Mouse (Mus musculus): ENCODE data around the gene Atad2b. TPM values are rescaled to one million over a fixed set of nuclear protein-coding genes. Genes with fewer than 3 reads are reported as not detected.

Gene Atad2b
- total RNA-seq, 1 experiment, result 22.4 TPM

GRCm38 (mm10) chr12:4911716-4912115, 5.4 kb upstream of the Atad2b start:
- no peak overlapping the region for H3K4me3 ChIP-seq (ENCODE audit: insufficient read depth in 1 of 2, low read depth in 1 of 2, low read length in 2 of 2, poor library complexity in 1 of 2, severe bottlenecking in 1 of 2)
- no peaks in the 10 kb centered on the region for H3K9me3 ChIP-seq (ENCODE audit: control insufficient read depth, insufficient read depth, low read depth, low read length)
- no peak overlapping the region for H3K9ac ChIP-seq (ENCODE audit: insufficient read depth, low read depth, low read length, poor library complexity, severe bottlenecking)
- TF ChIP-seq HCFC1 (IDR thresholded peaks at IDR 0.05; ENCODE audit: borderline replicate concordance, insufficient read depth, low read length) (no peak), ZNF384 (IDR thresholded peaks at IDR 0.05; ENCODE audit: low read depth, low read length) (no peak), ZC3H11A (IDR thresholded peaks at IDR 0.05; ENCODE audit: borderline replicate concordance, low read depth, low read length) (no peak), CHD2 (IDR thresholded peaks at IDR 0.05; ENCODE audit: low read depth, low read length) (no peak), MAFK (IDR thresholded peaks at IDR 0.05; ENCODE audit: insufficient read depth, low read depth, low read length) (no peak)
- peak overlapping the region; percentile 51; the same call in 1 of the 2 replicates for H3K27ac ChIP-seq (ENCODE audit: insufficient read depth, low read depth, low read length, poor library complexity, severe bottlenecking)
- peaks cover 4 to 5% of the 10 kb centered on the region in 2 experiments for H3K4me1 ChIP-seq (ENCODE audit: control insufficient read depth in 2 of 2, insufficient read depth in 2 of 2, low read length in 2 of 2, poor library complexity in 1 of 2)
- no peak for DNase-seq (ENCODE audit: low read depth, low spot score)
- in situ Hi-C loops (cut with MboI; ENCODE audit: low sequenced_read_pairs in 2 of 2, unreplicated experiment in 2 of 2), result no loop called here
- no peaks in the 10 kb centered on the region for H3K36me3 ChIP-seq (ENCODE audit: control insufficient read depth, insufficient read depth, low read length, poor library complexity, severe bottlenecking)

GRCm38 (mm10) chr12:4914441-4914840, 2.7 kb upstream of the Atad2b start:
- H3K9me3 ChIP-seq (ENCODE audit: control insufficient read depth, insufficient read depth, low read depth, low read length), result no peaks in the 10 kb centered on the region
- no peak overlapping the region for H3K9ac ChIP-seq (ENCODE audit: insufficient read depth, low read depth, low read length, poor library complexity, severe bottlenecking)
- peaks cover 4 to 8% of the 10 kb centered on the region in 2 experiments; a peak in 3 of 4 replicates for H3K4me1 ChIP-seq (ENCODE audit: control insufficient read depth in 2 of 2, insufficient read depth in 2 of 2, low read length in 2 of 2, poor library complexity in 1 of 2)
- no peak overlapping the region for H3K4me3 ChIP-seq (ENCODE audit: insufficient read depth in 1 of 2, low read depth in 1 of 2, low read length in 2 of 2, poor library complexity in 1 of 2, severe bottlenecking in 1 of 2)
- H3K36me3 ChIP-seq (ENCODE audit: control insufficient read depth, insufficient read depth, low read length, poor library complexity, severe bottlenecking), result no peaks in the 10 kb centered on the region
- H3K27ac ChIP-seq (ENCODE audit: insufficient read depth, low read depth, low read length, poor library complexity, severe bottlenecking), result peak overlapping the region; percentile 60; the same call in 1 of the 2 replicates
- TF ChIP-seq MAFK (IDR thresholded peaks at IDR 0.05; ENCODE audit: insufficient read depth, low read depth, low read length) (no peak), ZNF384 (IDR thresholded peaks at IDR 0.05; ENCODE audit: low read depth, low read length) (no peak), HCFC1 (IDR thresholded peaks at IDR 0.05; ENCODE audit: borderline replicate concordance, insufficient read depth, low read length) (no peak), CHD2 (IDR thresholded peaks at IDR 0.05; ENCODE audit: low read depth, low read length) (no peak), ZC3H11A (IDR thresholded peaks at IDR 0.05; ENCODE audit: borderline replicate concordance, low read depth, low read length) (no peak)
- DNase-seq (ENCODE audit: low read depth, low spot score), result no peak
- in situ Hi-C loops (cut with MboI; ENCODE audit: low sequenced_read_pairs in 2 of 2, unreplicated experiment in 2 of 2), result no loop called here

GRCm38 (mm10) chr12:4914944-4915343, 2.2 kb upstream of the Atad2b start:
- Histone ChIP-seq H3K36me3 (ENCODE audit: control insufficient read depth, insufficient read depth, low read length, poor library complexity, severe bottlenecking) (no peaks in the 10 kb centered on the region), H3K9me3 (ENCODE audit: control insufficient read depth, insufficient read depth, low read depth, low read length) (no peaks in the 10 kb centered on the region), H3K4me3 (ENCODE audit: insufficient read depth in 1 of 2, low read depth in 1 of 2, low read length in 2 of 2, poor library complexity in 1 of 2, severe bottlenecking in 1 of 2) (no peak overlapping the region), H3K9ac (ENCODE audit: insufficient read depth, low read depth, low read length, poor library complexity, severe bottlenecking) (no peak overlapping the region), H3K27ac (ENCODE audit: insufficient read depth, low read depth, low read length, poor library complexity, severe bottlenecking) (peak overlapping the region; percentile 53; the same call in 1 of the 2 replicates), H3K4me1 (ENCODE audit: control insufficient read depth in 2 of 2, insufficient read depth in 2 of 2, low read length in 2 of 2, poor library complexity in 1 of 2) (peaks cover 4 to 8% of the 10 kb centered on the region in 2 experiments; a peak in 3 of 4 replicates)
- DNase-seq (ENCODE audit: low read depth, low spot score), result no peak
- TF ChIP-seq ZC3H11A (IDR thresholded peaks at IDR 0.05; ENCODE audit: borderline replicate concordance, low read depth, low read length) (no peak), CHD2 (IDR thresholded peaks at IDR 0.05; ENCODE audit: low read depth, low read length) (no peak)
- in situ Hi-C loops (cut with MboI; ENCODE audit: low sequenced_read_pairs in 2 of 2, unreplicated experiment in 2 of 2), result no loop called here

GRCm38 (mm10) chr12:4917805-4918591, 845 bp downstream of the Atad2b start:
- in situ Hi-C loops (cut with MboI; ENCODE audit: low sequenced_read_pairs in 2 of 2, unreplicated experiment in 2 of 2), result no loop called here
- peak overlapping the region; percentile 91 to 96 for H3K4me3 ChIP-seq (ENCODE audit: insufficient read depth in 1 of 2, low read depth in 1 of 2, low read length in 2 of 2, poor library complexity in 1 of 2, severe bottlenecking in 1 of 2)

More at GRCm38 (mm10) chr12:4917805-4918591, 845 bp downstream of the Atad2b start:
- H3K9ac ChIP-seq (ENCODE audit: insufficient read depth, low read depth, low read length, poor library complexity, severe bottlenecking), result peak overlapping the region; percentile 94
- no peaks in the 10 kb centered on the region for H3K36me3 ChIP-seq (ENCODE audit: control insufficient read depth, insufficient read depth, low read length, poor library complexity, severe bottlenecking)
- no peaks in the 10 kb centered on the region for H3K9me3 ChIP-seq (ENCODE audit: control insufficient read depth, insufficient read depth, low read depth, low read length)
- peaks cover 3 to 4% of the 10 kb centered on the region in 2 experiments; a peak in 3 of 4 replicates for H3K4me1 ChIP-seq (ENCODE audit: control insufficient read depth in 2 of 2, insufficient read depth in 2 of 2, low read length in 2 of 2, poor library complexity in 1 of 2)
- TF ChIP-seq HCFC1 (IDR thresholded peaks at IDR 0.05; ENCODE audit: borderline replicate concordance, insufficient read depth, low read length) (no peak), ZNF384 (IDR thresholded peaks at IDR 0.05; ENCODE audit: low read depth, low read length) (no peak), CHD2 (IDR thresholded peaks at IDR 0.05; ENCODE audit: low read depth, low read length) (no peak), ZC3H11A (IDR thresholded peaks at IDR 0.05; ENCODE audit: borderline replicate concordance, low read depth, low read length) (no peak), MAFK (IDR thresholded peaks at IDR 0.05; ENCODE audit: insufficient read depth, low read depth, low read length) (no peak)
- DNase-seq (ENCODE audit: low read depth, low spot score), result no peak
- H3K27ac ChIP-seq (ENCODE audit: insufficient read depth, low read depth, low read length, poor library complexity, severe bottlenecking), result peak overlapping the region; percentile 9; the same call in 1 of the 2 replicates

All from ES-E14 (cell line).